11 mouse cellular contexts compared by ENCODE assay signal in the genomic region with DNA sequence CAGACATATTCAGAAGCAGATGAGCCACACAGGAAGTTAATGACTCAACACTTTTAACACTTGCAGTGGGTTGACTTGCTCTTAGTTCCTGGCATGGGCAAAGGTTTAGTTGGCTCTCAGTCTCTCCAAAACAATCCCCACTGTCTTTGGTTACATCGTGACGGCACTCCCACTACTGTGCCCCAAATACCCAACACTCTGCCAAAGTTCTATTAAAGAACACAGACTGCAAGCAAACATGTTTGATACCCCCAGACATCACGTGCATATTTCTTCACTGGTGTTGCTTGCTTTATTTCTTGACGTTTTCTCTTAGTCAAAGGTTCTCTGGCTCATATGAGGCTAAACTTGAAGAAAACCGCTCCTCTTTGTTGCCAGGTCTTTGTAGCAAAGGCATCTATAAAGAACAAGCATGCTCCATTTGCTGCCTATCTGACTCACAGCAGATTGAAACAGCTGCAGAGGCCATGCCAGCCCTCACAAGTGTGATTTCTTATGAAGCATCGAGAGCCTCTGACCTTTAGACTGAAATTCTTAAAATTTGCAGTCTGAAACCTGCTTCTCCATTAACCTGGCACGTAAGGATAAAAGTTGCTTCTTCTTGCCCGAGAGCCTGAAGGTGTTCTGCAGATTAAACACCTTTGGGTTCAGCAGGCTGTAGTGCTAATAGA.
A peak's percentile ranks its signal among the peaks of the same experiment; 100 is the strongest.
DNase-seq lines count a peak whose midpoint lies in the region.
"Had no signal": no experiment of that assay in that cellular context is flagged by ENCODE, and none has a peak within 500 bp of the region (broad histone marks: within the 10 kb centered on the region; RNA-seq: fewer than 3 reads in every experiment).

No protein-coding gene starts in this region.

- intact Hi-C loops in left cerebral cortex, postnatal 10 days (cut with DNase I): no loop called here

- DNase-seq in adrenal gland, adult 2 months: peak; percentile 14
- no peak for DNase-seq in adrenal gland, postnatal 36 days
- peak; percentile 53 for DNase-seq in left cerebral cortex, adult 11 months (ENCODE audit: low spot score)
- no peak for DNase-seq in left cerebral cortex, postnatal 10 days (ENCODE audit: extremely low spot score in 1 of 2, low spot score in 2 of 2)
- peak; percentile 29 for DNase-seq in induced T-regulatory cell, adult 2 months (ENCODE audit: low read depth)
- DNase-seq in right cerebral cortex, postnatal 36 days (ENCODE audit: low spot score in 2 of 2): peak; percentile 54 to 55
- no peak for DNase-seq in liver
- no peak for DNase-seq in natural killer cell, adult 2 months (ENCODE audit: low spot score in 2 of 2)
- DNase-seq: adrenal gland, adult 8-10 months; heart, adult 11 months; lung, embryonic 14.5 days had no signal

Comparison
In these comparisons a context has a peak if more than half of its experiments do, and no peak if none do; other contexts are left out.
1. DNase-seq: peak in adrenal gland, adult 2 months (single experiment), left cerebral cortex, adult 11 months (single experiment), induced T-regulatory cell, adult 2 months (single experiment) and right cerebral cortex, postnatal 36 days (2 of 2); none in adrenal gland, postnatal 36 days (0 of 2), left cerebral cortex, postnatal 10 days (0 of 2), liver (single experiment) and natural killer cell, adult 2 months (0 of 2).